Mouse (Mus musculus): ENCODE results near the gene Arhgap10.

- TF ChIP-seq MAFK (IDR thresholded peaks at IDR 0.05; ENCODE audit: insufficient replicate concordance, low read length) (no peak), MEF2A (IDR thresholded peaks at IDR 0.05; ENCODE audit: borderline replicate concordance, low read depth, low read length) (no peak), CTCF (conservative IDR thresholded peaks at IDR 0.05 in 1 of 2, IDR thresholded peaks at IDR 0.05 in 1 of 2; ENCODE audit: low read depth in 2 of 2, low read length in 2 of 2) (no peak), ETS1 (conservative IDR thresholded peaks at IDR 0.05; ENCODE audit: low read depth, low read length) (no peak), ZC3H11A (IDR thresholded peaks at IDR 0.05; ENCODE audit: low read depth, low read length) (no peak), ELF1 (IDR thresholded peaks at IDR 0.05; ENCODE audit: low read depth, low read length) (no peak), USF2 (conservative IDR thresholded peaks at IDR 0.05; ENCODE audit: low read depth, low read length) (no peak), EP300 (IDR thresholded peaks at IDR 0.05; ENCODE audit: low read length) (no peak), NRF1 (IDR thresholded peaks at IDR 0.05; ENCODE audit: low read depth, low read length) (no peak)
These were observed 109.1 kb downstream of the Arhgap10 start for GRCm38 (mm10) chr8:77408527-77409215.

Measured in CH12.LX (cell line).